Mouse (Mus musculus): ENCODE data around the gene Stxbp1.

DNA sequence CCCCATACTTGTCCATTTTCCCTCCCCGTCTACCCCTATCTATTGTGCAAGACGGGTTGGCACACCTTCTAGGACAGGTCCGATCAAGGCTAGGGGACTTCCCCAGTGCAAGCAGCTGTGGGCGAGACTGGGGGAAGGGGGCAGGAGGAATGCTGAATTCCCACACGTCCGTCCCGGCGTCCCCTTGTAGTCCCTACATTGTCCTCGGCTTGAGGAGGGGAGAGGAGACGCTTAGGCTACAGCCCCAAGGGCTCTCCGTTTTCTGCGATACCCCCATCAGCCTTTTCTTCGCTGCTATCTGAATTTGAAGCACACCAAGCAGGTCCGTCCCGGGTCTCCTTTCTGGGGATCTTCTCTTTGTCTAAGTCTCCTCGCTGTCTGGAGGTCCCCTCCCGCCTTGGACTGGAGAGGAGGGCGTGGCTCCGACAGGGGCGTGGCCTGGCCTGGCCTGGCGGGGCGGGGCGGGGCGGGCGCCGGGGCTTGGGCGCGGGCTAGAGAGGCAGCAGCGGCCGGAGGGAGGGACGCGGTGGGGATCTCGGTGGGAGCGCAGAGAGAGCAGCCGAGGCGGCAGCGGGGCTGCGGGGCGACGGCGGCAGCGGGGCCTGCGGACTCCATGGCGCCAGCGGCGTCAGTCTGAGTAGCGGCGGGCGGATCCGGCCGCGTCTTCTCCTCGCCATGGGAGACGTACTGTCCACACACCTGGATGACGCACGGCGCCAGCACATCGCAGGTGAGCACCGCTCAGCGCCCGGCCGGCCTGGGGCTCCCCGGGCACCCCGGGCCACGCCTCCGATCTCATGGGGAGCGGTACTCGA, 28.8 kb upstream of the Stxbp1 start, which contains the start of gene Fam129b:
- TF ChIP-seq CTCF (IDR thresholded peaks at IDR 0.05; ENCODE audit: low read depth) (peak; percentile 3; the same call in 1 of the 2 replicates), EP300 (optimal IDR thresholded peaks at IDR 0.05) (no peak)
